Mouse (Mus musculus) ES-Bruce4 (cell line): ENCODE results near the gene Parp8.

Experiments used
- CTCF ChIP-seq: IDR thresholded peaks from one replicate; pipeline ENCODE4 v1.8.1; 2011; ENCODE audit warnings: low read depth, low read length
- EP300 ChIP-seq: IDR thresholded peaks from 2 replicates; pipeline ENCODE4 v1.6.1; 2011; ENCODE audit warnings: low read depth, low read length; ENCODE audit not compliant: insufficient read depth
- POLR2A ChIP-seq: IDR thresholded peaks from one replicate; pipeline ENCODE4 v1.8.1; 2011; ENCODE audit warnings: low read length; ENCODE audit not compliant: insufficient read depth

DNA sequence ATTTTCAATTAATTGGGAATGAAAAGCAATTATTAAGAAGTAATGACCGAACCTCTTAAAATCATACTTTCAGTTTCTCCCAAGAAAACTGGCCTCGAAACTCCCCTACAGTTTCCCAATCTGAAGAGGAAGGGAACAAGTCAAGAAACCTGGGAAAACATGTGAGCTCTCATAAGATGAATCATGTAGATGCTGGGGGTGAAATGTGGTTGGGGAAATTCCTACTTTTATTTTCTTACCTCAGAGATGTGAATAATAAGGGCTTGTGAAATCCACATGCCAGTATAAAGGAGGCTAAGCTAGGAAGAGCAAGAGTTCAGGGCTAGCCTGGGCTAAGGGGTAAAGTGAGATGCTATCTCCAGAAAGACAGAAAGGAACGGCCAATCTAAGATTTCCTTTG lies 74.0 kb downstream of the Parp8 start:
- TF ChIP-seq CTCF: no peak
- no peak for TF ChIP-seq POLR2A
- no peak for TF ChIP-seq EP300
